Mouse (Mus musculus) lung, adult 18-20 months (tissue): ENCODE measurements around the gene Camk1d.
A peak's percentile ranks its signal among the peaks of the same experiment; 100 is the strongest.

ENCODE experiments used
- DNase-seq, 2 experiments: peaks; one replicate each; pipeline ENCODE4 v3.0.0; 2022; ENCODE audit warnings: mixed read lengths in 2 of 2

The Camk1d gene

DNA sequence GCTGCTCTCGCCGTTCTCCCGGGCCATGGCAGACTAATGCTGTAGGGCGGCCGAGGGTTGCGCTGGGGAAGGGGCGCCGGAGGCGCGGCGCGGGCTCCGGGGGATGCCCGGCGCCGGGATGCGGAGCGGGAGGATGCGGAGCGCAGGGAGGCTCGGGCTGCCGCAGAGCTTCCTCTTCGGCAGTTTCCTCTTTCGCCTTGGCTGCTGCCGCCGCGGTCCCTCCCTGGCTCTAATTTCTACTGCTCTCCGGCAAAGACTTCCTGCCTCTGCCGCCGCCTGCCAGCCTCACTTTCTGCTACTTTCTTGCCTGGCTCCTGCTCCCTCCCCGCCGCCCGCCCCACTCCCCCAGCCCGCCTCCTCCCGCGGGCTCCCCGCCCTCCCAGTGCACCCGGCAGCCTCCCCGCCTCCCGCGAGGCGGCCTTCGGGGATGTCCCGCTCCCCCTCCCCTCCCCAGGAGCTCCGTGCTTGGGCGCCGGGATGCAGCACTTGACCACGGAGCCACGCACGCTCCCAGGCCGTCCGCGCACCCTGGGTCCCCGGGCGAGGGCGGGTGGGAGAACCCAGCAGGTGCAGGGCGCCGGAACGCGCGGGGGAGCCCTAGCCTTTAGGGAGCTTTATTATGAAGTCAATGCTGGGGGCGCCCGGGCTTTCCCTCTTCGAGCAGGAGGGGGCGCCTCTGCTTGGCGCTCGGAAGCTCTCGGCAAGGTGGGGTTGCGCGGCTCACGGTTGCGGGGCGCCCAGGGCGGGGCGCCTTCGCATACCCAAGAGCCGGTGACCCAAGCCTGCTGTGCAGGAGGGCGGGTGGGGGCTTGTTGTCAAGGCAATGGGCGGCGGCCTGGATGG is at the start of gene Camk1d:
Camk1d (minus strand) TSS at position 305 of the 843 bp plus-strand sequence.
- DNase-seq: peak; percentile 72 to 78

DNA sequence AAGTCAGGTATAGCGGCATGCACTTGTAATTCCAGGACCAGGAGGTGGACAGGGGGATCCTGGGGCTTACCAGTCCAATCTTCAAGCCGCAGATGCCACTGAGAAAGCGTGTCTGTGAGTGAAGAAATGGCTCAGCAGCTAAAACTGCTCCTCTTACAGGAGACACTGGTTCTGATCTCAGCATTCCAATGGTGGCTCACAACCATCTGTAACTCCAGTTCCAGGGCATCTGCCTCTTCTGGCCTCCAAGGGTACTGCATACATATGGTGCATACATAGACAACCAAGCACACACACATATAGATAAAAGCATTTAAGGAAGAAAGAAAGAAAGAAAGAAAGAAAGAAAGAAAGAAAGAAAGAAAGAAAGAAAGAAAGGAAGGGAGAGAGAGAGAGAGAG is 47.7 kb upstream of the Camk1d start:
- DNase-seq: no peak

DNA sequence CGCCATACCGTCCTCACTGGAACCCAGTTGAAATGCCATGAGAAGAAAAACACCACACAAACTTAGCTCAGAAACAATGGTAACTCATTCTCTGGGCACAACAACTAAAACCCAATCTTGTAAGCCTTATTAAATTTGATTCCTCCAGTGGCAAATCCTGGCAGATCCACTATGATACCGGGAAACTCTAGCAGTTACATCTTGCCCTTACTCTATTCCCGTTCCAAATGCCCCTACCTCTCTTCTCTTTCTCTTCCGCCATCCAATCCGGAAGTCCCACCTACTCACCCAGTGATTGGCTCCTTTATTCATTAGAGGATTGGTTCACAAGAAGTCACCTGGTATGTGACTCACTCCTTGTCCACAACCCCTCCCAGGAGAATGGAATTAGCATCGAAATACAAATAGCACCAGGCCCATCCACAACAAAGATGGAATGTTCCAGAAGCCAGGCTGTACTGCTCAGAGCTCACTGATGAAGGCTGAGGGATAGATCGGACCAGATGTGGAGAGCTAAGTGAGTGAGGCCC is 46.2 kb upstream of the Camk1d start:
- no peak for DNase-seq

DNA sequence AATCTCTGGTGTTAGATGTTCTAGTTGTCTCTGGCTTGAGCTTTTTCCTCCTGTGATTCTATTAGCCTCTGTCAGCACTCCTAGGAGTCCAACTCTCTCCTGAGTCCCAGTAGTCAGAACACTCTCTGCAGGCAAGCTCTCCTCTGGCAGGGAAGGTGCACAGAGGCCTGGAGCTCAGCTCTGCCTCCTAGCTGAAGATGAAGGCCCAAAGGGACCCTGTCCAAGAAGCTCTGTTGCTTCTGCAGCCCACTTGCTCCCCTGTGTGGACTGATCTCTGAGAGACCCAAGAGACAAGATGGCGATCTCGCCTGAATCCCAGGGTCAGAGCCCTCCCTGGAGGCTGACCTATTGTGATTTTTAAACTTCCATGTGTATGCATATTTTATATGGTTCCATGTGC is 44.3 kb upstream of the Camk1d start:
- no peak for DNase-seq

GRCm38 (mm10) chr2:5750872-5751271 is 36.6 kb upstream of the Camk1d start:
- DNase-seq: no peak

DNA sequence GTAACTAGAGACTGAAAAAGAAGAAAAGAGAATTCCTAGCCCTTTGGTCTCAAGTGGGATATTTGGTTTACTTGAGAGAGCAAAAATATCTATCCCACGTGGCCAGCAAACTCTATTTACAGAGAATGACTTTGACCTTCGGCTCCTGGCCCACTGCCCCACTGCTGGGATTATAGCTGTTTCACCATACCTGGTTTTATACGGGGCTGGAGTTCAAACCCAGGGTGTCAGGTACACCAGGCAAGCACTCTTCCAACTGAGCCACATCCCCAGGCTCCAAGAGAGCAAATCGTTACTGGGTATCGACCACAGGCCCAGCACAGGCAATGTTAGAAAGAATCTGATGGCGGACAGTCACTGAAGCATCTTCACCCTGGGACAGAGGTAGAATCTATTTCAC is 34.9 kb upstream of the Camk1d start:
- no peak for DNase-seq

GRCm38 (mm10) chr2:5747545-5748043 is 33.3 kb upstream of the Camk1d start:
- DNase-seq: no peak

DNA sequence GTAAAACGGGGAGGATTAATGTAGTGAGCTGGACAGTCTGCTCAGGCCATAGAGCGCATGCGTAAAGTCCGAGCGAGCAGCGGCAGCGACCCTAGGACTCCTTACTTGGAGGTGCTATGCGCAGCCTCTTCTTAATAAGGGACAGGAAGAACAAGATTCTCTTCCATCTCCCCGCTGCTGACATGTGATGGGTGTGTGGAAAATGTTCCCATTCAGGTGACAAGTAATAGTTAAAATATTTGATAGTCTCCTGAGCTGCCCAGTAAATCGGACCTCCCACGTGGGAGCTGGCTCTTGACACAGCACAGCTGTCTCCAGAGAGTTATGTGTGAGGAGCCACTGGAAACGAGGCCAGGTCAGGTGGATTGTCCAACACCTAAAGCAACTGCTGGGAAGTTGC is 32.2 kb upstream of the Camk1d start:
- DNase-seq: no peak

GRCm38 (mm10) chr2:5743886-5744285 is 29.6 kb upstream of the Camk1d start:
- no peak for DNase-seq

GRCm38 (mm10) chr2:5740913-5741312 is 26.6 kb upstream of the Camk1d start:
- DNase-seq: no peak

GRCm38 (mm10) chr2:5735881-5736280 is 21.6 kb upstream of the Camk1d start:
- DNase-seq: no peak

DNA sequence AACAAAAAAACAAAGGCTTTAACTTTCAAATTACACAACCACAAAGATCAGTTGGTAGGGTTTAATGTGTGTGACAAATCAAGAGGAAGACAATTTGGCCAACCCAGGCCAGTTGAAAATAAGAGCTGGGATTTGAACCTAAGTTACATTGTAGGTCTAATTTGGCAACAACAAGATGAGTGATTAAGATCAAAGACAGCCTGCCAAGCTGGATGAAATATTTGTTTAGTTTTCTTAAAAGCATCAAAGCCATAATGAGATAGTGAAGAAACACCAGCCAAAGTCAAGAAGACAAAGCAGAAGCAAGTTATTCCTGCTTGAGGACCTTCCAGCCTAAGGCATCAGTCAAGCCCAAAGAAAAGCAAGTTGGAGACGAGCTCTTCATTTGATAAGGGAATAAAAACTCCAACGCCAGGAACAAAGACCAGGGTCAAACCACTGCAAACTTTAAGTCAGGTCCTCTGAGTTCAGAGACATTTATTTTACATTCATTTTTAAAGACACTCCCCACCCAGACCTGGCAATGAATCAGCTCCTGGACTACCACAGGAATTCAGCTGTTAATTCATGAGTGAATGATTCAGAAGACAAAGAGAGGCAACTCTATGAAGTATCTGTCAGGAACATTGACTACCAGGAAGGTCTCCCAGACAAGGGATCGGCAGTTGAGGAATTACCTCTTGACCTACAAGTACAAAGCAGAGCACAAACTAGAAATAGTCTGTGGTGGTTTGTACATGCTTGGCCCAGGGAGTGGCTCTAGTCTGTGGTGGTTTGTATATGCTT is 19.2 kb upstream of the Camk1d start:
- no peak for DNase-seq

GRCm38 (mm10) chr2:5732047-5732446 is 17.7 kb upstream of the Camk1d start:
- DNase-seq: peak in 1 of 2 experiments; percentile 10

- DNase-seq: peak; percentile 6 to 14
Observed at GRCm38 (mm10) chr2:5730364-5730792, 16.1 kb upstream of the Camk1d start.

DNA sequence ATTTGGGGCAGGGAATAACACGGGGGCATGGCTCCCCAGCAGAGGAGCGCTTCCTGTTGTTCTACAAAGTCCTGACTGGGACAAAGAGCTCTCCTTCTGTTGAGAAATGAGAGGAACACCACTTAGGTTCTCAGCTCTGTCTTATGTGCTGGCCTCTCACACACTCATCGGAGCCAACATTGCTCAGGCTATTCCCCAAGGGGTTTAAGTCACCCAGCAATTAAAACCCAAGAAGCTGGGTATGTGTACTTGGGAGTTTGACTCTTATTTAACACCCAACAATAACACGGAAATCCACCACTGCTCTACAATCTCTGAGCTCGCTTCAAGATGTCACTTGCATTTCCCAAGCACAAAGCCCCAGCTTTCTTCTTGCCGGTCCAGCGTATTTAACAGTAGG is 15.6 kb upstream of the Camk1d start:
- DNase-seq: no peak

- no peak for DNase-seq
Observed at GRCm38 (mm10) chr2:5725028-5725701, 10.8 kb upstream of the Camk1d start.

- no peak for DNase-seq
Observed at GRCm38 (mm10) chr2:5717675-5718074, 3.4 kb upstream of the Camk1d start.

- no peak for DNase-seq
Observed at GRCm38 (mm10) chr2:5715544-5715943, 1.2 kb upstream of the Camk1d start.

GRCm38 (mm10) chr2:5715054-5715410 is 717 bp upstream of the Camk1d start:
- no peak for DNase-seq

GRCm38 (mm10) chr2:5713325-5714210 is 747 bp downstream of the Camk1d start:
- peak; percentile 58 to 59 for DNase-seq

DNA sequence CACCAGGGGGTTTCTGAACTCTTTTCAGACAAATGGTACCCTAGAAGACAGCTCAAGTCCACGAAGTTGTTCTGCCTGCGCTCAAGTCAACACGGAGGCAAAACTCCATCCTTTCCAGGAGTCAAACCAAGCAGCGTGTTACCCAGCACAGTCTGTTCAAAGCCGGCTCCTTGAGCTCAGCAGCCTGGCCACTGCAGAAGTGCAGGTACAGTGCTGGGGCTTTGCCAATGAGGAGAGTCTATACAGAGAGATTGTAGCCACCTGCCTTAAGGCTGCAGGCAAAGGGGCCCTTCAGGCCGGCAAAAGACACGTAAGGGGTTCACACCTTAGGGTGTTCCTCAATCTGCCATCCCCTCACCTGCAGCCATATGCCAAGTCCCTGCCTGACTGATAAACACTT is 2.1 kb downstream of the Camk1d start:
- DNase-seq: no peak

- no peak for DNase-seq
Observed at GRCm38 (mm10) chr2:5709911-5710310, 4.4 kb downstream of the Camk1d start.
